Mouse (Mus musculus) intestine, embryonic 14.5 days (tissue): ENCODE measurements at regions not wholly inside any gene's neighbourhood (a gene's known extent, or its start where the extent isn't known, plus 50 kb on each side); places are given as distances from the start of the nearest gene placed in this dataset.

ENCODE experiments used
- ATAC-seq: fragments of 200-750 bp; cut with Nextera tagmentation; replicated peaks from 2 replicates; pipeline ENCODE4 v1.8.0; 2017; ENCODE audit warnings: low read depth, moderate number of reproducible peaks, moderate TSS enrichment, moderate library complexity; ENCODE audit not compliant: low FRiP score, low TSS enrichment
- DNase-seq: peaks from one replicate; pipeline ENCODE4 v3.0.0-alpha.2; 2018; ENCODE audit warnings: low spot score
- H3K27ac ChIP-seq: fragments of 300-500 bp; sonication (generic); 2 replicates; pipeline ENCODE4 v1.5.1; 2014; ENCODE audit warnings: low read depth, mild to moderate bottlenecking, control low read depth
- H3K27me3 ChIP-seq: fragments of 300-500 bp; sonication (generic); replicated peaks from 2 replicates; pipeline ENCODE4 v1.6.1; 2014; ENCODE audit warnings: low read length, control low read depth; ENCODE audit not compliant: control insufficient read depth, insufficient read depth
- H3K36me3 ChIP-seq: fragments of 300-500 bp; sonication (generic); 2 replicates; pipeline ENCODE4 v1.6.1; 2014; ENCODE audit warnings: low read length, control low read depth; ENCODE audit not compliant: control insufficient read depth, insufficient read depth
- H3K4me1 ChIP-seq: fragments of 300-500 bp; sonication (generic); replicated peaks from 2 replicates; pipeline ENCODE4 v1.6.1; 2014; ENCODE audit warnings: low read length, control low read depth, mixed read lengths; ENCODE audit not compliant: control insufficient read depth, insufficient read depth
- H3K4me2 ChIP-seq: fragments of 300-500 bp; sonication (generic); 2 replicates; pipeline ENCODE4 v1.6.1; 2014; ENCODE audit warnings: low read length
- H3K4me3 ChIP-seq: fragments of 300-500 bp; sonication (generic); 2 replicates; pipeline ENCODE4 v1.5.1; 2014; ENCODE audit warnings: low read depth, low read length, control low read depth, mixed read lengths
- H3K9ac ChIP-seq: fragments of 300-500 bp; sonication (generic); 2 replicates; pipeline ENCODE4 v1.6.1; 2014; ENCODE audit warnings: mild to moderate bottlenecking, low read length
- H3K9me3 ChIP-seq: fragments of 300-500 bp; sonication (generic); 2 replicates; pipeline ENCODE4 v1.6.1; 2016; ENCODE audit warnings: low read length, control low read depth; ENCODE audit not compliant: control insufficient read depth
- WGBS: fragments of 180-500 bp; shearing (Covaris S2); extraction: QIAGEN DNeasy Blood & Tissue Kit; methylation state at CpG from one replicate; pipeline ENCODE4 v1.1.7; 2014; 5-methylcytosine and 5-hydroxymethylcytosine counted together

- Histone ChIP-seq H3K27ac (no peak overlapping the region), H3K4me3 (no peak overlapping the region), H3K4me1 (no peaks in the 10 kb centered on the region), H3K4me2 (no peak overlapping the region), H3K36me3 (no peaks in the 10 kb centered on the region), H3K9ac (no peak overlapping the region), H3K9me3 (no peaks in the 10 kb centered on the region), H3K27me3 (no peaks in the 10 kb centered on the region)
- WGBS = 84% methylated on average over 11 of the region's 11 CpGs
- ATAC-seq (no peak), DNase-seq (no peak)
Observed at GRCm38 (mm10) chr10:23542712-23543111, 192.1 kb upstream of the Eya4 start.

- H3K9ac ChIP-seq = no peak overlapping the region
- DNase-seq = no peak
- no peak overlapping the region for H3K4me3 ChIP-seq
- 52% methylated on average over 5 of the region's 5 CpGs for WGBS
- H3K9me3 ChIP-seq = no peaks in the 10 kb centered on the region
- H3K27me3 ChIP-seq = no peaks in the 10 kb centered on the region
- no peak overlapping the region for H3K4me2 ChIP-seq
- no peak for ATAC-seq
- no peak overlapping the region for H3K27ac ChIP-seq
- no peaks in the 10 kb centered on the region for H3K4me1 ChIP-seq
- H3K36me3 ChIP-seq = no peaks in the 10 kb centered on the region
Observed at GRCm38 (mm10) chr10:23541914-23542313, 191.3 kb upstream of the Eya4 start.

GRCm38 (mm10) chr10:23534636-23535035, 184.1 kb upstream of the Eya4 start:
- Histone ChIP-seq H3K4me3 (no peak overlapping the region), H3K9ac (no peak overlapping the region), H3K4me1 (no peaks in the 10 kb centered on the region), H3K27me3 (no peaks in the 10 kb centered on the region), H3K4me2 (no peak overlapping the region), H3K27ac (no peak overlapping the region), H3K36me3 (no peaks in the 10 kb centered on the region), H3K9me3 (no peaks in the 10 kb centered on the region)
- DNase-seq (no peak), ATAC-seq (no peak)

DNA sequence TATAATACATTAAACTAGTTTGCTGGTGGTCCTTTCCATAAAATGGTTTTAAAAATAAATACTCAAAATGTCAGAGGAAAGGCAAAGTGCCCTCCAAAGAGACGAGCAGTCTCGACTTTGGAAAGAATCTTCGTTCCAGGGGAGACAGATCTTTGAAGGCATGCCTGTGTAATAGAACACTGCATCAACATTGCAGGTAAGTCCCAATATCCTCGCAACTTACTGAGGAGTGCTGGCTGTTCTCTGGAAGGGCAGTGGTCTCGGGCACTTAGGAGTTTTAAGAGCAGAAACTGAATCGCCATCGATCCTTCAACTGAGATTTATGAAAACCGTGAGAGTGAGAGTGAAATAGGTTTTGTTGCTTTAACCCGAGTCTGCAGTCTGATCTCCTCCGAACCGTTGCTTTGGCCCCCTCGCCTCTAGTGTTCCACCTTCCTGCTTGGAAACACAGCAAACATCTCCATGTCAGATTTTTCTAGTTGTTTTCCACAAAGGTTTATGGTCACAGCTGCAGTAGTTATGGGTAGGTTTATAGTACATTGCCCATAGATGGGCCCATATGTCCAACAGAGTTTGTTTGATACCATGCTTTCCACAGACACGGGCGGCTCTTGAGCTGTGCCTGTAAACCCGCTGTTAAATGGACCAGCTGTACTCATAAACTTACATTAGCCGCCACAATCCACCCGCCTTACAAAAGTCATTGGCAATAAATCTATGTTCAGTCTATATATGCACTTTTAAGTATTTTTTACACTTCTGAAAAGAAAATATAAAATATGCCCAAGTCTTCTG, 181.6 kb upstream of the Eya4 start:
- ATAC-seq = no peak

GRCm38 (mm10) chr10:23530715-23531114, 180.1 kb upstream of the Eya4 start:
- no peak for DNase-seq
- no peak overlapping the region for H3K4me3 ChIP-seq
- H3K4me2 ChIP-seq = no peak overlapping the region
- WGBS = 68% methylated on average over 3 of the region's 3 CpGs
- H3K36me3 ChIP-seq = no peaks in the 10 kb centered on the region
- no peaks in the 10 kb centered on the region for H3K9me3 ChIP-seq
- H3K4me1 ChIP-seq = no peaks in the 10 kb centered on the region
- H3K27ac ChIP-seq = no peak overlapping the region
- H3K9ac ChIP-seq = no peak overlapping the region
- ATAC-seq = no peak
- no peaks in the 10 kb centered on the region for H3K27me3 ChIP-seq

More for the DNA sequence above, 181.6 kb upstream of the Eya4 start:
- Histone ChIP-seq H3K4me2 (no peak overlapping the region), H3K27ac (no peak overlapping the region), H3K9ac (no peak overlapping the region), H3K27me3 (no peaks in the 10 kb centered on the region), H3K4me3 (no peak overlapping the region), H3K36me3 (no peaks in the 10 kb centered on the region), H3K4me1 (no peaks in the 10 kb centered on the region), H3K9me3 (no peaks in the 10 kb centered on the region)
- no peak for DNase-seq
- WGBS = 72% methylated on average over 17 of the region's 17 CpGs

DNA sequence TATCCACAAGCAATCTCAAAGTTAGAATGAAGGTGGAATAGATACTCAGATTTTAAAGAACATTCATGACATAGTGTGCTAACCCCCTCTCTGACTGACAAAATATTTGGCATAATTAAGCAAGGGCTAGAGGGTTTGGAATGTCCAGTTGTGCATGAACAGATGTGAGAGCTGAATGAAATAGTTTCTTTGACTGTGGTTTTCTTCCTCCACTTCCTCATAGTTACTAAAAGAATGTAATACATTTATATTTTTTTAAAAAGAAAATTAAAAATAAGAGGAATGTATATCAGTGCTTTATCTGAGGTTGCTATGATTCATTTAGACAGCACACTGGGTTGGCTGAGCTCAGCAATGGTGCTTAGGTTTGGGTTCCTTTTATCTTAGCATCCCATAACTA, 176.2 kb upstream of the Eya4 start:
- no peaks in the 10 kb centered on the region for H3K27me3 ChIP-seq
- no peaks in the 10 kb centered on the region for H3K4me1 ChIP-seq
- no peak overlapping the region for H3K4me3 ChIP-seq
- DNase-seq (no peak), ATAC-seq (no peak)
- H3K9ac ChIP-seq = no peak overlapping the region
- H3K36me3 ChIP-seq = no peaks in the 10 kb centered on the region
- H3K27ac ChIP-seq = no peak overlapping the region
- H3K9me3 ChIP-seq = no peaks in the 10 kb centered on the region
- H3K4me2 ChIP-seq = no peak overlapping the region

- Histone ChIP-seq H3K27me3 (no peaks in the 10 kb centered on the region), H3K4me2 (no peak overlapping the region), H3K9me3 (no peaks in the 10 kb centered on the region), H3K9ac (no peak overlapping the region), H3K27ac (no peak overlapping the region), H3K4me3 (no peak overlapping the region), H3K4me1 (no peaks in the 10 kb centered on the region), H3K36me3 (no peaks in the 10 kb centered on the region)
- DNase-seq (no peak), ATAC-seq (no peak)
- WGBS = 50% methylated on average over 1 of the region's 1 CpGs
Observed at GRCm38 (mm10) chr10:23522664-23523063, 172.1 kb upstream of the Eya4 start.

DNA sequence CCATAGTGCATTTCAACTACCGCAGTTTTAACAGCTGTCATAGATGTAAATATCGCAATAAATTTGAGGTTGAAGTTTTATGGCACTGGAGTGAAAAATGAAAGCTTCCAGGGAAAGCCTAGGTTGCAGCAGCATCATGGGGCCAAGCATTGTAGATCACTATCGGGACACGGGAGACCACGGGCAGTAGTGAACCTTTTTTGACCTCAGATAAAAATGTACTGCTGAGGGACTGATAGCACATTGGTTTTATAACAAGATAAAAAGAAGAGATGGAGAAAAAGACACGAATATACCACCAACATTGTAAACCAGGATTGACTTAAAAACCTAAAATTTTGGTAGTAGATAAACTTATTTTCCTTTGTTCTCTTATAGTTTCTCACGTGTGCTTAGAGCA, 143.1 kb upstream of the Eya4 start:
- H3K36me3 ChIP-seq = no peaks in the 10 kb centered on the region
- ATAC-seq = no peak
- DNase-seq = no peak
- no peak overlapping the region for H3K27ac ChIP-seq
- no peaks in the 10 kb centered on the region for H3K27me3 ChIP-seq
- H3K9ac ChIP-seq = no peak overlapping the region
- H3K9me3 ChIP-seq = no peaks in the 10 kb centered on the region
- H3K4me2 ChIP-seq = no peak overlapping the region
- 66% methylated on average over 7 of the region's 7 CpGs for WGBS
- H3K4me1 ChIP-seq = no peaks in the 10 kb centered on the region
- H3K4me3 ChIP-seq = no peak overlapping the region

DNA sequence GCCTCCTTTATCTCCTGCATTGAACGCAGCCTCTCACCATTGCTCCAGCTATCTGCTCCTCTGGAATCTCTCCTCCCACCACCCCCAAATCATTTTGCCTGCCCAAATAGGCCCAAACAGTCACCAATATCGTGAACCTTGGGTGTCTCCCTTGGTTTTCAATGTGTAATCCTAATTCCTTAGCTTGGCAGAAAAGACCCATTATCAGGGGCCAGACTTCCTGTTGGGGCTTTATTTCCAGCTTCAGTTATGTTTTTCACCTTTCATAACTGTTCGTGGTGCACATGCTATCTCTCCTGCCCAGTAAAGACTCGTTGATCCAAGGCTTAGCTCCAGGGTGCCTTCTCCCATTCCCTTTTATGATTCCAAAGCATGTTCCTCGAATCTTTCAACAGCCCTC, 142.4 kb upstream of the Eya4 start:
- H3K9me3 ChIP-seq = no peaks in the 10 kb centered on the region
- H3K4me1 ChIP-seq = no peaks in the 10 kb centered on the region
- no peaks in the 10 kb centered on the region for H3K27me3 ChIP-seq
- ATAC-seq = no peak
- H3K9ac ChIP-seq = no peak overlapping the region
- WGBS = 69% methylated on average over 5 of the region's 5 CpGs
- no peak overlapping the region for H3K4me3 ChIP-seq
- no peak overlapping the region for H3K27ac ChIP-seq
- no peak overlapping the region for H3K4me2 ChIP-seq
- H3K36me3 ChIP-seq = no peaks in the 10 kb centered on the region
- no peak for DNase-seq
